Mouse (Mus musculus) forebrain, embryonic 11.5 days (tissue): ENCODE measurements around the gene Ap3s2. TPM values are rescaled to one million over a fixed set of nuclear protein-coding genes. Genes with fewer than 3 reads are reported as not detected.

ENCODE experiments used
- ATAC-seq: fragments of 200-750 bp; cut with Nextera tagmentation; replicated peaks from 2 replicates; pipeline ENCODE4 v1.8.0; 2017; ENCODE audit warnings: moderate TSS enrichment; ENCODE audit not compliant: low FRiP score
- DNase-seq: peaks from one replicate; pipeline ENCODE4 v3.0.0-alpha.2; 2017; ENCODE audit warnings: low spot score
- H3K27ac ChIP-seq: fragments of 300-500 bp; sonication (generic); 2 replicates; pipeline ENCODE4 v1.5.1; 2014; ENCODE audit warnings: low read depth, low read length
- H3K27me3 ChIP-seq: fragments of 300-500 bp; sonication (generic); 2 replicates; pipeline ENCODE4 v1.6.1; 2014; ENCODE audit warnings: mild to moderate bottlenecking, low read length, mixed read lengths; ENCODE audit not compliant: control insufficient read depth, insufficient read depth
- H3K36me3 ChIP-seq: fragments of 300-500 bp; sonication (generic); 2 replicates; pipeline ENCODE4 v1.6.1; 2014; ENCODE audit warnings: mild to moderate bottlenecking, low read length, moderate library complexity, mixed read lengths; ENCODE audit not compliant: control insufficient read depth, insufficient read depth
- H3K4me1 ChIP-seq: fragments of 300-500 bp; sonication (generic); replicated peaks from 2 replicates; pipeline ENCODE4 v1.6.1; 2014; ENCODE audit warnings: low read length, mixed read lengths; ENCODE audit not compliant: control insufficient read depth, insufficient read depth
- H3K4me2 ChIP-seq: fragments of 300-500 bp; sonication (generic); 2 replicates; pipeline ENCODE4 v1.6.1; 2014; ENCODE audit warnings: low read depth, mild to moderate bottlenecking, low read length, moderate library complexity, mixed read lengths; ENCODE audit not compliant: severe bottlenecking
- H3K4me3 ChIP-seq: fragments of 300-500 bp; sonication (generic); 2 replicates; pipeline ENCODE4 v1.5.1; 2014; ENCODE audit warnings: low read depth, low read length
- H3K9ac ChIP-seq: fragments of 300-500 bp; sonication (generic); 2 replicates; pipeline ENCODE4 v1.6.1; 2014; ENCODE audit warnings: low read length
- H3K9me3 ChIP-seq: fragments of 300-500 bp; sonication (generic); 2 replicates; pipeline ENCODE4 v1.6.1; 2016; ENCODE audit warnings: low read length, mixed read lengths; ENCODE audit not compliant: control insufficient read depth
- WGBS: fragments of 180-500 bp; shearing (Covaris S2); extraction: QIAGEN DNeasy Blood & Tissue Kit; methylation state at CpG from one replicate; pipeline ENCODE4 v1.1.7; 2014; 5-methylcytosine and 5-hydroxymethylcytosine counted together
- polyA plus RNA-seq: library from polyadenylated mRNA; unstranded; fragments of >200 nt; fragmentation: Nextera tagmentation; extraction: Ambion mirVana; gene quantifications from 2 replicates; pipeline ENCODE4 v1.2.1, GENCODE M21; 2014

Ap3s2 gene
- polyA plus RNA-seq, 1 experiment from 2014 or later: 53.1 TPM

DNA sequence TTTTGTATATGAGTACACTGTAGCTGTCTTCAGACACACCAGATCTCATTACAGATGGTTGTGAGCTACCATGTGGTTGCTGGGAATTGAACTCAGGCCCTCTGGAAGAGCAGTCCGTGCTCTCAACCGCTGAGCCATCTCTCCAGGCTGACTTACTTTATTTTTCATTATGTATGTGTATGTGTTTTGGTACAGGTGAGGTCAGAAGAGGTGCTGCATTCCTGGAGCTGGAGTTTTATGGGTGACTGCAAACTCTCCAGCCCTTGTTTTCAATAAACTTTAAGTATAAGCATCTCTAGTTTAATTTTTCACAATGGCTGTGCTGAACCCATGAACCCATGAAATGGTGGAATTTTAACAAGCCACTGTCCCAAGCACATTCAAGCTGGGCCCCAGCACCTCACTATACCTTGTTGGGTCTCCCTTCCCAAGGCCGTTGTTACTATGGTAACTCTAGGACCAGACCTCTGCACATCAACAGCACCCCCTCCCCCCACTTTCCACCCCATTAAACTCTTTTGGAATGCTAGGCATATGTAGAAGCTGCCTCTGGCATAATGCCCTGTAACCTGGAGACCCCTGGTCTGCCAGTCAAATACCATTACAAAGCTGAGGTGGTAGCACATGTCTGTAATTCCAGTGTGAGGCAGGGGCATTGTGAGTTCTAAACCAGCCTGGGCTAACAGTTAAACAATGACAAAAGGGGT, 54.0 kb downstream of the Ap3s2 start:
- Histone ChIP-seq H3K36me3 (no peaks in the 10 kb centered on the region), H3K27me3 (no peaks in the 10 kb centered on the region), H3K27ac (no peak overlapping the region), H3K9ac (no peak overlapping the region), H3K4me2 (no peak overlapping the region), H3K4me3 (no peak overlapping the region), H3K4me1 (no peaks in the 10 kb centered on the region), H3K9me3 (no peaks in the 10 kb centered on the region)
- peak; percentile 66 for DNase-seq
- WGBS: 64% methylated on average over 3 of the region's 3 CpGs
- peak; percentile 39 for ATAC-seq

DNA sequence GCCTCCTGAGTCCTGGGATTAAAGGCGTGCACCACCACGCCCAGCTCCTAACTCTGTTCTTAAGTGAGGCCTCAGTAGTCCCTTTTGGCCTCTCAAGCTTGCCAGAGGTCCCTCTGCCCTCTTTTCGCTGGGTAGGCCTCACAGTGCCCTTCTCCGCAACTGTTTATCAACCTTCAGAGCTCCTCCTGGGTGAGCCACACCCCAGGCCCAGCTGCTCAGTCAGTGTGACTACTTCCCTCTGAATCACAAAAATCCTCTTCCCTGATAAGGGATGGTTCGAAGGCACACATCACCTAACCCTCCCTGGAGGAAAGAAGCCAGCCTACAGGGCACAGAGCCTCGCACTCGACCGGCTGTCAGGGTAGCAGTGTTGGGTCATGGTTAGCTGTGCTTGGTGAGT, 58.7 kb downstream of the Ap3s2 start:
- 93% methylated on average over 8 of the region's 8 CpGs for WGBS
- H3K4me2 ChIP-seq: no peak overlapping the region

DNA sequence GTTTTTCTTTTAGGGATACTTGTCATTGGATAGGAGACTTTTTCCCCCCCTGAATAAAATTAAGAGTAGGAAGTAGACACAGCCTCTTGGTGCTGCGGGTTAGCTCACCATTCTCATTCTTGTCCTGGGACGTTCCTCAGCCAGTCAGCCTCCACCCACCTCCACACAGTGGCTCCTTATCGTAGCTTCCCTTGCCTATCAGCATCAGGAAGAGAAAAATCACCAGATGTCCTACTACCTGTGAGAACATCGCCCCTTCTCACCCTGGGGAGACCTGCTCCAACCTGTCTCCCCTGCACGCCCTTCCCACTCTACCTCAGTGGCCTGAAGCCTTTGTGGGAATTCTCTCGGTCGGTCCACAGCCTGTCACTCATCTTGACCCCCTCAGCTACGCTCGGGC, 59.6 kb downstream of the Ap3s2 start, which contains the start of gene Anpep:
Anpep (minus strand) TSS at position 249 of the 400 bp plus-strand sequence.
- H3K9me3 ChIP-seq: no peaks in the 10 kb centered on the region
- no peak within 1 kb of the TSS; the same call in 1 of the 2 replicates for H3K27ac ChIP-seq
- no peak within 1 kb of the TSS for H3K4me3 ChIP-seq
- WGBS: 85% methylated on average over 9 of the region's 9 CpGs
- H3K9ac ChIP-seq: no peak within 1 kb of the TSS
- ATAC-seq (no peak), DNase-seq (no peak)
- H3K4me1 ChIP-seq: no peaks in the 10 kb centered on the region
- no peak within 1 kb of the TSS for H3K4me2 ChIP-seq
- no peaks in the 10 kb centered on the region for H3K27me3 ChIP-seq
- no peaks in the 10 kb centered on the region for H3K36me3 ChIP-seq

More for the DNA sequence above, 58.7 kb downstream of the Ap3s2 start:
- Histone ChIP-seq H3K27me3 (no peaks in the 10 kb centered on the region), H3K4me3 (no peak overlapping the region), H3K36me3 (no peaks in the 10 kb centered on the region), H3K9me3 (no peaks in the 10 kb centered on the region), H3K27ac (no peak overlapping the region), H3K9ac (no peak overlapping the region), H3K4me1 (no peaks in the 10 kb centered on the region)
- ATAC-seq: no peak
- DNase-seq: no peak

DNA sequence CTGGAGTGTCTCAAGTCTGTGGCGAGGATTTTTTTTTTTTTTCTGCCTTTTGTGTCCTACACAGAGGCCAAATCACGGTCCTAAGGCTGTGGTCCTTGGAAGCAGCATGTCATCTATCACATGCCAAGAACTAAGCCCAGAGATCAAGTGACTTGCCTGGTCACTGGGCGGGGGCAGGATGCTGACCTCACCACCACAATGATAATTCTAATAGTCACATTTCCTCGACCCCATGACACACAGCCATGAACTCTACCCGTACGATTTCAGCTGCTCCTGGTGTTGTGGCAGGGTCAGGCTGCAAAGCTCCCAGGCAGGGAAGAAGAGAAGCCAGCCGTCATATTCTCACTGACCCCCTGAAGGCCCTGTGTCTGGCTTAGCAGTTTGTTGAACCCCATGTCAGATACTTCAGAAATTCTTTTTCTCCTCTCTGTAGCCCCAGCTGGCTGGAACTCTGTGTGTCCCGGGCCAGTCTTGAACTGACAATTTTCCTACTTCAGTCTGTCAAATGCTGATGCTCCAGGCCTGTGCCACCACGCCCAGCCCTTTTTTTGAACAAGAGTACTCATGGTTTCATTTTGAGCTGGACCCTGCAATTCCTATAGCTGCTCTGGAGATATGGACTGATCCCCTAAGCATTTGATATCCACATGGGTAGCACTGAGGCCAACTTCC, 61.4 kb downstream of the Ap3s2 start:
- 77% methylated on average over 9 of the region's 9 CpGs for WGBS
- Histone ChIP-seq H3K36me3 (no peaks in the 10 kb centered on the region), H3K27me3 (no peaks in the 10 kb centered on the region), H3K9me3 (no peaks in the 10 kb centered on the region), H3K9ac (no peak overlapping the region), H3K4me1 (no peaks in the 10 kb centered on the region), H3K4me2 (no peak overlapping the region), H3K4me3 (no peak overlapping the region), H3K27ac (no peak overlapping the region)
- ATAC-seq (no peak), DNase-seq (no peak)

DNA sequence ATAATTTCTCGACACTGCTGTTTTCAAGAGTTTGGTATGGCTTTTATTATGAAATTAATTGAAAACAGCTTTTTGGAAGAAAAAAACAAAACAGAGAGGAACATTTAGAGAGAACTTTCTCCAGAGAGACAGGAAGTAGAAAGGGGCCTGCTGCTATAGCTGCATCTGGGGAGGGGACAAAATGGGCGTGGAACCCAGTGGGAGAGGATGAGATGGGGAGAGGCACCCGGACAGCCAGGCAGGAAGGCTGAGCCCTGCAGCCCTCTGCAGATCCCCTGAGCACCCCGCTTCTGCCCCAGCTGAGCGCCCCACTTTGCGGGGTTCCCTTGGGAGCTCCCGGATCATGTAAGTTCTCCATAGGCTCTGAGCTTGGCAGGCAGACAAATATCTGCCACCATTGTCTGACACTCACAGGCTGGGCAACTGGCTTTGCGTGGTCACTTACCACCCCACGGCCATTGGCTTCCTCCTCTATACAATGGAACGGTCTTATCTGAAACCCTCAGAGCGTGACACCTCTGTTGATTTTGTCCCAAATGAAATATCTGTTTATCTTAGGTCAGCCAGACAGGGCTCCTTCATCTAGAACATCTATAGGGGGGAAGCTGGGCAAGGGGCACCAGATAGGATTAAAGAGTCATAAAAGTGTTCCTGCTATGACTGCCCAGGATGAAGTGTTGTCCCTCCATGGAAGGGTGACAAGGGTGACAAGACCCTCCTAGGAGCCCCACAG, 62.1 kb downstream of the Ap3s2 start:
- no peaks in the 10 kb centered on the region for H3K36me3 ChIP-seq
- H3K4me3 ChIP-seq: no peak overlapping the region
- no peaks in the 10 kb centered on the region for H3K27me3 ChIP-seq
- H3K27ac ChIP-seq: no peak overlapping the region
- no peak overlapping the region for H3K9ac ChIP-seq
- ATAC-seq (no peak), DNase-seq (no peak)
- no peaks in the 10 kb centered on the region for H3K9me3 ChIP-seq
- no peaks in the 10 kb centered on the region for H3K4me1 ChIP-seq
- 69% methylated on average over 11 of the region's 11 CpGs for WGBS
- H3K4me2 ChIP-seq: no peak overlapping the region

DNA sequence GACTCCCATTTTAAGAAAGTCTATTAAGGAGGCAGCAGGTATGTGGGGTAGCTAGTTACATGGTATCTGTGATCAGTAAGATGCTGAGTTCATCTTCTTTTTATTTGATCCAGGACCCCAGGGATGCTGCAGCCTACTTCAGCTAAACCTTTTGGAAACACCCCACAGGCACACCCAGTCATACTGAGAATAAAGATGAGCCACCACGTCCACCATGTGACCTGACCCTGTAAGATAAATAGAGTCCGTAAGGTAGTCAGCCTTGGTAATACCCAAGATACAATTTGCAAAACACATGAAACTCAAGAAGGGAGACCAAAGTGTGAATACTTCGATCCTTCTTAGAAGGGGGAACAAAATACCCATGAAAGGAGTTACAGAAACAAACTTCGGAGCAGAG, 64.1 kb downstream of the Ap3s2 start:
- H3K27ac ChIP-seq: no peak overlapping the region
- DNase-seq (no peak), ATAC-seq (no peak)
- no peak overlapping the region for H3K4me2 ChIP-seq
- H3K4me1 ChIP-seq: no peaks in the 10 kb centered on the region
- no peaks in the 10 kb centered on the region for H3K9me3 ChIP-seq
- no peak overlapping the region for H3K9ac ChIP-seq
- WGBS: 78% methylated on average over 4 of the region's 4 CpGs
- H3K36me3 ChIP-seq: no peaks in the 10 kb centered on the region
- H3K4me3 ChIP-seq: no peak overlapping the region
- no peaks in the 10 kb centered on the region for H3K27me3 ChIP-seq

DNA sequence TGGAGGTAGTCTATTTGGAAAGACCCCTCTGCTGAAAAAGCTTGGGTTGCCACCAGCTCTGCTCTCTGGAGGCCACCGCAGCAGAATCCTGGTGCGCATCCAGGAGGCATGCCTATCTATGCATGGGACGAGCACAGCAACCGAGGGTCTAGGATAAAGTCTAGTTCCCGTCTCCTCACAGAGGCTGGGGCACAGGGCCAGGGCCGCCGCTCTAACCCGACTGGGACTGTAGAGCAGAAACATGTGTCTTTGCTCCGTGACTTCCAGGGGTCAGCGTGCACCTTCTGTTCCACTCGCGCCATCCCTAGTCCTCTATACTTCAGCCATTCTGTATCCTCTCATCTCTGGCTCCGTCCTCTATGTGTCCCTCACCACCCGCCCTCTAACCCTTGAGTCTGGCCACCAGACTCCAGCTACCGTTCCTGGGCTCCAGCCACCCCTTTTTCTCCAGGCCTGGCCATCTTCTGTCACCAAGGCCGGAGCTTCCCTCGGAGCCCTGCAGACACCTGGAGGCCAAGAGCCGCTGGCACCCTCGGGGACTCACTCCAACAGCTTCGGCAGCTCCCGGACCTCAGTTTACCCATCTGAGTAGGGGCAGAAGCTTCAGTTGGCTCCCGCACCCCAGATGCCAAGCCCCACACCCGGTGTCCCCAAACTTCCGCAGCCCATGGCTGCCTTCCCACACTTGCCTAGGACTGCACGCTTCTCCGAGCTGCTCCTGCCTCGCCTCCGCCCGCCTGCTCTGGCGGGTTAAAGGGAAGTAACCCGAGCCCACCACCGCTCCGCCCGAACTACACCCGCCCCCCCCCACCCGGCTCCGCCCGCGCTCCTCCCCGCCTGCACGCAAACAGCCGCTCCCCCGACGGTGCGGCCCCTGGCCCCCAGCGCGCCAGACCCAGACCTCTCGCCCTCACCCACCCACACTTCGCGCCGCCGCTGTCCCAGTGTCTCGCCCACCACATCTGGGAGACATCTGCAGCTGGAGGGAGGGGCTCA, 72.7 kb downstream of the Ap3s2 start:
- DNase-seq (peak; percentile 85), ATAC-seq (no peak; the same call in 1 of the 2 replicates)
- no peak overlapping the region for H3K27ac ChIP-seq
- WGBS: 11% methylated on average over 53 of the region's 53 CpGs
- peak overlapping the region; percentile 49 for H3K9ac ChIP-seq
- peak overlapping the region; percentile 60 for H3K4me2 ChIP-seq
- H3K36me3 ChIP-seq: no peaks in the 10 kb centered on the region
- peaks cover 4% of the 10 kb centered on the region; the same call in 1 of the 2 replicates for H3K4me1 ChIP-seq
- peaks cover 2% of the 10 kb centered on the region; the same call in 1 of the 2 replicates for H3K27me3 ChIP-seq
- peak overlapping the region; percentile 31 for H3K4me3 ChIP-seq
- H3K9me3 ChIP-seq: no peaks in the 10 kb centered on the region

DNA sequence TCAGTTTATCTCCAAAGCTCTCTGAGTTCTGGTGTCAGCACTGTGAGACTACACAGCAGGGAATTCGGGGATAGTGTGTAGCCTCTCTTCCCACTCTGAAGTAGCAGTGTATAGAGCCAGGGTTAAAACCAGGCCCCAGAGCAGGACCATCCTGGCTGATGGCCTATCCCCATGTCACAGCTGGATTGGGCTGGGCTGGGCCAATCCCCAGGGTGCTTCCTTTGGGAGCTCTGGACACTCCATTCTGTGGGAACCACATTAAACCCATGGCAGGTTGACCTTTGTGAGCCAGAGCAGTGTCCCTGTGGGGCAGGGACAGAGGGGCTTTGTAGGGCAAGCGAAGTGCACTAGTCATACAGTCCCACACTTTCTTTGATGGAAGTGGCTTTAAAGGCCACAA, 74.1 kb downstream of the Ap3s2 start:
- 70% methylated on average over 2 of the region's 2 CpGs for WGBS
- H3K4me2 ChIP-seq: no peak overlapping the region
- ATAC-seq (no peak), DNase-seq (no peak)
- no peaks in the 10 kb centered on the region for H3K36me3 ChIP-seq
- H3K27me3 ChIP-seq: peaks cover 2% of the 10 kb centered on the region; the same call in 1 of the 2 replicates
- peaks cover 4% of the 10 kb centered on the region; the same call in 1 of the 2 replicates for H3K4me1 ChIP-seq
- H3K9me3 ChIP-seq: no peaks in the 10 kb centered on the region
- no peak overlapping the region for H3K4me3 ChIP-seq
- no peak overlapping the region for H3K9ac ChIP-seq
- H3K27ac ChIP-seq: no peak overlapping the region
